Mouse (Mus musculus): Measurements from ENCODE around the gene Rad9b. TPM values are rescaled to one million over a fixed set of nuclear protein-coding genes. Genes with fewer than 3 reads are reported as not detected.

The Rad9b gene
- polyA plus RNA-seq (2012; ENCODE audit: low replicate concordance), result 1.1 and 2.6 TPM in 2 replicates

DNA sequence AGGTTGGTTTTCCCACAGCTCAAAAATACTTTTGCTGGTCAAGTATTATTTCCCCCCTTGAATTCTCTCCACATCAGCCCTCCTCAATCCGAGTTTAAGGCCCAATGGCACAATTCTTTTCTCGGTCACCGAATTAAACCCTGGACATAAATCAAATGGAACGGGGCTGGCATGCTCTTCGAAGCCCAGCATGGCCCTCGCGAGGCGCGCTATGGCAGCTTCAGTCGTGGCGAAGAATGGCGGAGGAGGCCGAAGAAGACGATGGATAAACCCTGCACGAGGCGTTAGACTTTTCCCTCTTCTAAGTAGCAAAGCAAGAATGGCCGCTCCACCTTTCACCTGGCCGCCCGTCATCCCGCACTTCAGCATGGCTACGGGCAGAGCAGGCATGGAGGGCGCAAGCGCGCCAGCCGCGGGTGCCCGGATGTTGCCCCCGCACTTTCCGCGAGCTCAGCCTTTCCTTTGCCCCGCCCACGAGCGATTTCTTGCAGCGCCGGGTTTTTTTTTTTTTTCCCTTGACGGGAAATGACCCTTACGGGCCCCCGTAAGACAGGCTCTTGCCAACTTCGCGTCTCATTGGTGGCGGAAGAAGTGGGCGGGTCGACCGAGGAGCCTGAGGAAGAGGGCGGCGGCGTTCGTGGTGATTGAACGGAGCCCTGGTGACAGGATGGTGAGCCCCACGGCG is at the start of gene Rad9b, which contains the start of gene Vps29:
Gene Rad9b, minus strand, starts transcription at position 427 of the 685 bp plus-strand sequence.
Gene Vps29, plus strand, starts transcription at position 563 of the 685 bp plus-strand sequence.

GRCm38 (mm10) chr5:122391786-122392180 is 37.8 kb upstream of the Rad9b start, which contains the start of gene Arpc3:
Gene Arpc3 (plus strand): TSS chr5:122391878.

DNA sequence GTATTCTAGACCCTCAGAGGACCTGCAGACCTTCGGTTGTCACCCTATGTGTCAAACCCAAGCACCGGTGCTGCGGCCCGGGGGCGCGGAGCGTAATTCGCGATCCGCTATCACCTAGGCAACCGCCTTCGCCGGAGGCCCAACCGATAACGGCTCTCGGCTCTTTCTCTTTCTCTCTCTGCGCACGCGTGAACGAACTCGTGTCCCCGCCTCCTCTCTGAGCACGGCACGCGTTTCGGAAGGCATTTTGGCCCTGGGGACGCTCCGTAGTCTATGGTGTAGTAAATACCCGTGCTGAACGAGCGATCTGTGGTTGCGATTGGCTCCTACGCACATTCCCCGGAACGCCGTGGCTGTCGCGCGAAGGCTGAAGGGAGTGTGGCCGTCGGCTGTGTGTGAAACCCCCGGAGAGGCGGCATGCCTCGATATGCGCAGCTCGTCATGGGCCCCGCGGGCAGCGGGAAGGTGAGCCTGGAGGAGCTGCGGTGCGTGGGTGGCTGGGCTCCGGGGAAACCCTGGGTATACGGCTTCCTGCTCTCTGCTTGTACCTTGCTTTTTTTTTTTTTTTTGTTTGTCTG is 18.2 kb upstream of the Rad9b start, which contains the start of gene Fam216a:
Gene Fam216a, minus strand, starts transcription at position 173 of the 578 bp plus-strand sequence.

DNA sequence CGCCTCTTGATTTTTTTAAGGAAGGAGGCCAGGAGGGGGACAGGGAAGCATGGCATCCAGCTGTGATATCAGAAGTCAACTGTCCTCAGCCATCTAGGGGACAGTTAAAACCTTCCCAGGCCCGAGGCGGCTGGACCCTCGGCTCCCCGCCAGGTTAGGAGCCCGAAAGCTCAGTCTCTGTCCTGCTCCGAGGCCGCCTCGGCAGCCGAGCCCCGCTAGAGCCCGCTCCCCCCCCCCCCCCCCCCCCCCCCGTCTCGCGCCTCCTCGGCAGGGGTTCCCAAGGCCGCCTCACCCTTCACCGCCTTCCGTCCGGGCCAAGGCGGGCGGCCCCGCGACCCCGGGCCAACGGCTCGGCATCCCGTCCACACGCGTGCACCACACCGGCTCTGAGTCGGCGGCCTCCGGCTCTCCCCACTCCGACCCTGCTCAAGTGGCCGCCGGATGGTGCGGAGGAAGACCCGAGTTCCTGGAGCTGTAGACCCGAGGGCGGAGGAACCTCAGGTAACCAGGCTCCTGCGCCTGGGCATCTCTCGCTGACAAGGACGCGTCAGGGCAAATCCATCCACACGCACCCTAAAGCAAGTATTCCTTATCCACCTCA is 17.7 kb upstream of the Rad9b start, which contains the start of gene Gpn3:
Gene Gpn3, plus strand, starts transcription at position 286 of the 601 bp plus-strand sequence.

DNA sequence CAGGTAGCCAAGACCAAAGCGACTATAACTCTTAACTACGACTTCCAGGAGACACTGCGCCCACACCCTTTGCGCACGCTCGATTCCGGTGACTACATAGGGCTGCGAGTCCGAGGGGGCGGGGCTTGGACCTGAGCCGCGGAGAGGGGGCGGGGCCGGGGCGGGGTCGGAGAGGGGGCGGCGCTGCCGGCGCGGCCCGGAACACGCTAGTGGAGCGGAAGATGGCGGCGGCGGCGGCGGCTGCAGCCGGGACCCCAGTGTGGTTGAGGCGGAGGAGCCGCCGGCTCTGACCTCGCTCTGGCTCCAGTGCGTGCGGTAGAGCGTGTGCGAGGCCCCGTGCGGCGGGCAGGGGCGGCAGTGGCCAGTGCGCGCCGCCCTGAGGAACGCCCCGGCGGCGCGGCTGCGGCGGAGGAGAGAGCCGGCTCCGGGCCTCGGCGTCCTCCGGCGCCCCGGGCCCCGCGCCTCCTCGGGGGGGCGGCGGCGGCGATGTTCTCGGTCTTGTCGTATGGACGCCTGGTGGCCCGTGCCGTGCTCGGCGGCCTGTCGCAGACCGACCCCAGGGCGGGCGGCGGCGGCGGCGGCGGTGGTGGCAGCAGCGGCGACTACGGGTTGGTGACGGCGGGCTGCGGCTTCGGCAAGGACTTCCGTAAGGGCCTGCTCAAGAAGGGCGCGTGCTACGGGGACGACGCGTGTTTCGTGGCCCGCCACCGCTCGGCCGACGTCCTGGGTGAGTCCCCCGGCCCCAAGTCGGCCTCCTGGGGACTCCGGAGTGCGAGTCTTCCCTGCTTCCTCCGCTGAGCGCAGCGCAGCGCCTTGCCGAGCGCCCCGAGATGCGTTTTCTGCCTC is 69.6 kb downstream of the Rad9b start, which contains the start of gene Pptc7:
Gene Pptc7, plus strand, starts transcription at position 183 of the 846 bp plus-strand sequence.

Other genes with a start within 250 kb of the Rad9b start
- 0.15 TPM in 1 of 2 replicates, not detected in the other for gene Ccdc63, start 213.4 kb downstream of the Rad9b start, polyA plus RNA-seq (2012; ENCODE audit: low replicate concordance)
- gene Ppp1cc, start 196.0 kb downstream of the Rad9b start, polyA plus RNA-seq (2012; ENCODE audit: low replicate concordance), result 90.1 and 100 TPM in 2 replicates
- 217 and 339 TPM in 2 replicates for gene Hvcn1, start 147.4 kb downstream of the Rad9b start, polyA plus RNA-seq (2012; ENCODE audit: low replicate concordance)
- 18.2 and 18.9 TPM in 2 replicates for gene Tctn1, start 89.8 kb downstream of the Rad9b start, polyA plus RNA-seq (2012; ENCODE audit: low replicate concordance)
- 13.9 and 25.2 TPM in 2 replicates for gene Pptc7, start 69.9 kb downstream of the Rad9b start, polyA plus RNA-seq (2012; ENCODE audit: low replicate concordance)
- gene Vps29, start 136 bp upstream of the Rad9b start, polyA plus RNA-seq (2012; ENCODE audit: low replicate concordance), result 6.0 and 12.7 TPM in 2 replicates
- gene Gpn3, start 17.6 kb upstream of the Rad9b start, polyA plus RNA-seq (2012; ENCODE audit: low replicate concordance), result 17.6 and 24.9 TPM in 2 replicates
- gene Fam216a, start 18.1 kb upstream of the Rad9b start, polyA plus RNA-seq (2012; ENCODE audit: low replicate concordance), result 11.1 and 14.0 TPM in 2 replicates
- gene Arpc3, start 37.6 kb upstream of the Rad9b start, polyA plus RNA-seq (2012; ENCODE audit: low replicate concordance), result 32.4 and 72.1 TPM in 2 replicates
- gene Anapc7, start 67.5 kb upstream of the Rad9b start, polyA plus RNA-seq (2012; ENCODE audit: low replicate concordance), result 8.8 and 14.5 TPM in 2 replicates
- 17.7 and 38.1 TPM in 2 replicates for gene Atp2a2, start 148.0 kb upstream of the Rad9b start, polyA plus RNA-seq (2012; ENCODE audit: low replicate concordance)

Data from hematopoietic multipotent progenitor cell, adult 10-12 weeks (in vitro differentiated cells).